Mouse (Mus musculus): Measurements from ENCODE around the gene Slc12a7. TPM values are rescaled to one million over a fixed set of nuclear protein-coding genes. Genes with fewer than 3 reads are reported as not detected.

Gene Slc12a7
- polyA plus RNA-seq (2014; fragmentation: Illumina TruSeq; extraction: RNeasy Lipid Tissue Mini Kit (QIAGEN cat#74804); ENCODE audit: low read depth, low replicate concordance), result 1.7 TPM

DNA sequence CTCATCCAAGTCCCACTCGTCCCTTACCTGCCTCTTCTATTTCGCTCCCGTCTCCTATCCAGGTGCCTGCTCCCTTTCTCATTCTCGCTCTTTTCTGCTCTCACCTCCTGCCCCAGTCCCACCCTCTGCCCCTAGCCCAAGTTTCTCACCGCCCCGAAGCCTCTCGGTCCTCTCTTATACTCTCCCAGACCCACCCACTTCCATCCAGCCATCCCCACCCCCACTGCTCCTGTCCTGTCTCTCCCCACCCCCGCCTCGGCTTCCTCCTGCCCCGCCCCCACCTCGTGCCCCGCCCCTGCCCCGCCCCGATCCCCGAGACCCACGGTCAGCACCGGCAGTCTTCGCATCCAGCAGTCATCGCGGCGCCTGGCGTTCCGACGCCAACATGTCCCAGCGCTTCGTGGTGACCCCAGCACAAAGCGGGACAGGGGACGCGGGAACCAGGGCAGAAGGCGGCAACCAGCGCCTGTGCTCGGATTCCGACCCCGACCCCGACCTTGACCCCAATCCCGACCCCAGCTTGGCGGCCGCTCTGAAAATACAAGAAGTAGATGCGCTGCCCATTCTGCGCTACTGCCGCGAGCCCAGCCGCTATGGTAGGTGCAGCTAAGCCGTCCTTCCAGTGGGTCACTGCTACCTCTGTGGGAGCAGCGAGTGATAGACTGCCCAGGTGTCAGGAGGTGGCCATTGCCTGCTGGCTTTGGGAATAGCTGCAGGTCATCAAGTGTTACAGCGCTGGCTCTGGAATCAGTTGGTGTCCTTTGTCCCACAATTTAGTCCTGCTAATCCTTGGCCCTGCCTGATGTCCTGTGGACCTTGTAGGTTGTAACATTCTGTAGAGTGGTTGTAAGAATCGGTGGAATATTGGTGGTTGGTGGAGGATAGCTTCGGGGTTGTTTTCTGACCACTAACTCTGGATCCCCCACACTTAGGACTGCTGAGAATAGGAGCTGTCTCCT, at the start of gene Slc12a7:
TSS of gene Slc12a7 (plus strand) at position 353 of the 959 bp plus-strand sequence.

DNA sequence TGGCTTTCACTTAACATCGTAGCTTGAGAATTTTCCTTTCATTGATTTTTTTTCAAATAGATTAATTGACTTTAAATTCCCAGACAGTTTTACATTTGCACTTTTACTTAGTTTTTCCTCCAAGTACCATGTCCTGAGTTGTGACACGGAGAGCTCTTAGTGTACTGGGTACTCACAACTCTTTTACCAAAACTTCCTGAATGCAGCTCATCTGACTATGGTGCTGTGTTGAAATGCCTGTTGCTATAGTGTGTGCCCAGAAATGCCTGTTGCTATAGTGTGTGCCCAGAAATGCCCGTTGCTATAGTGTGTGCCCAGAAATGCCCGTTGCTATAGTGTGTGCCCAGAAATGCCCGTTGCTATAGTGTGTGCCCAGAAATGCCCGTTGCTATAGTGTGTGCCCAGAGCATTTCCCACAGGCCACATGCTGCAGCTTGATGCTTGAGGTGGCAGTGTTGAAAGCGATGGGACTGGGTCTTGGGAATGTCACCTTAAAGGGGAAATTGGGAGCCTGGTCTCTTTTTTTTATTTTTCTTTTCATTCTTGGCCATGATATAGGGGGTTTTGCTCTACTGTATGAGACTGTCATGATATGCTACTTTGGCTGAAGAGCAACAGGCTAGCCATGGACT, 28.1 kb upstream of the Slc12a7 start, which contains the start of gene Slc6a19:
TSS of gene Slc6a19 (minus strand) at position 172 of the 632 bp plus-strand sequence.

GRCm38 (mm10) chr13:73847465-73847836, 114.6 kb downstream of the Slc12a7 start, which contains the start of gene Nkd2:
Gene Nkd2 (minus strand): TSS chr13:73847631.

Other genes starting within 250 kb of the Slc12a7 start
- gene Slc6a3, start 196.3 kb upstream of the Slc12a7 start, polyA plus RNA-seq (2014; fragmentation: Illumina TruSeq; extraction: RNeasy Lipid Tissue Mini Kit (QIAGEN cat#74804); ENCODE audit: low read depth, low replicate concordance), result not detected
- gene Clptm1l, start 129.1 kb upstream of the Slc12a7 start, polyA plus RNA-seq (2014; fragmentation: Illumina TruSeq; extraction: RNeasy Lipid Tissue Mini Kit (QIAGEN cat#74804); ENCODE audit: low read depth, low replicate concordance), result 85.4 TPM
- gene Tert, start 106.2 kb upstream of the Slc12a7 start, polyA plus RNA-seq (2014; fragmentation: Illumina TruSeq; extraction: RNeasy Lipid Tissue Mini Kit (QIAGEN cat#74804); ENCODE audit: low read depth, low replicate concordance), result 0.49 TPM
- gene Slc6a18, start 55.1 kb upstream of the Slc12a7 start, polyA plus RNA-seq (2014; fragmentation: Illumina TruSeq; extraction: RNeasy Lipid Tissue Mini Kit (QIAGEN cat#74804); ENCODE audit: low read depth, low replicate concordance), result not detected
- 0.07 TPM for gene Slc6a19, start 28.2 kb upstream of the Slc12a7 start, polyA plus RNA-seq (2014; fragmentation: Illumina TruSeq; extraction: RNeasy Lipid Tissue Mini Kit (QIAGEN cat#74804); ENCODE audit: low read depth, low replicate concordance)
- gene Nkd2, start 114.5 kb downstream of the Slc12a7 start, polyA plus RNA-seq (2014; fragmentation: Illumina TruSeq; extraction: RNeasy Lipid Tissue Mini Kit (QIAGEN cat#74804); ENCODE audit: low read depth, low replicate concordance), result 0.90 TPM
- 25.5 TPM for gene Trip13, start 204.7 kb downstream of the Slc12a7 start, polyA plus RNA-seq (2014; fragmentation: Illumina TruSeq; extraction: RNeasy Lipid Tissue Mini Kit (QIAGEN cat#74804); ENCODE audit: low read depth, low replicate concordance)
- gene Brd9, start 204.7 kb downstream of the Slc12a7 start, polyA plus RNA-seq (2014; fragmentation: Illumina TruSeq; extraction: RNeasy Lipid Tissue Mini Kit (QIAGEN cat#74804); ENCODE audit: low read depth, low replicate concordance), result 42.1 TPM
- gene Zdhhc11, start 230.8 kb downstream of the Slc12a7 start, polyA plus RNA-seq (2014; fragmentation: Illumina TruSeq; extraction: RNeasy Lipid Tissue Mini Kit (QIAGEN cat#74804); ENCODE audit: low read depth, low replicate concordance), result 32.2 TPM

Measured in testis, adult 10 weeks (tissue).